Mouse (Mus musculus): ENCODE data around the gene Arhgef28. TPM values are rescaled to one million over a fixed set of nuclear protein-coding genes. Genes with fewer than 3 reads are reported as not detected.

The Arhgef28 gene
- polyA plus RNA-seq, 1 experiment from 2014 or later, result 8.6 TPM

DNA sequence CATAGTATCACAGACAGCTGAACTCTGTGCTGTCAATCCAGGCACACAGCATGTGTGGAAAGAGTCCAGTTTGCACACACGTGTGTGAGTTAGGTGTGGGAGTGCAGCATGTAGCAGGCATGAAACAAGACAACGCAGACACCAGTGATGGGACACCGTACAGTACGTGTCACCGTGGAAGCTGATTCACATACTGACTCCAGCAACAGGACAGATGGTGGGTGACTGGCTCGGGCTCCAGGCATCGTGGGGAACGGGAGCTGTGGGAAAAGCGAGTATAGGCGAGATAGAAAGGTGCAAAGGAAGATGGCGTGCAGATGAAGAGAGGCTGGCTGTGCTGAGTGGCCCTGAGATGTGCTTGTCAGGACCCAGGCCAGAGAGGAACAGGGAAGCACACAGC, 23.9 kb downstream of the Arhgef28 start:
- ATAC-seq (replicated peaks; ENCODE audit: insufficient number of reproducible peaks, low FRiP score, low TSS enrichment, low read depth) (no peak), DNase-seq (ENCODE audit: low spot score) (no peak)
- H3K36me3 ChIP-seq (replicated peaks; ENCODE audit: control insufficient read depth, insufficient read depth, low read depth, low read length), result no peaks in the 10 kb centered on the region
- no peak overlapping the region for H3K4me3 ChIP-seq (ENCODE audit: low read depth, low read length)
- no peak overlapping the region for H3K27ac ChIP-seq (replicated peaks; ENCODE audit: low read depth, low read length)
- H3K27me3 ChIP-seq (ENCODE audit: control insufficient read depth, insufficient read depth, low read length), result no peaks in the 10 kb centered on the region
- WGBS, result 92% methylated on average over 11 of the region's 11 CpGs
- H3K4me1 ChIP-seq (ENCODE audit: control insufficient read depth, insufficient read depth, low read length), result no peaks in the 10 kb centered on the region
- no peaks in the 10 kb centered on the region for H3K9me3 ChIP-seq (replicated peaks; ENCODE audit: control insufficient read depth, low read length)
- no peak overlapping the region for H3K9ac ChIP-seq (replicated peaks; ENCODE audit: low read length)
- H3K4me2 ChIP-seq (ENCODE audit: low read depth, low read length), result no peak overlapping the region

DNA sequence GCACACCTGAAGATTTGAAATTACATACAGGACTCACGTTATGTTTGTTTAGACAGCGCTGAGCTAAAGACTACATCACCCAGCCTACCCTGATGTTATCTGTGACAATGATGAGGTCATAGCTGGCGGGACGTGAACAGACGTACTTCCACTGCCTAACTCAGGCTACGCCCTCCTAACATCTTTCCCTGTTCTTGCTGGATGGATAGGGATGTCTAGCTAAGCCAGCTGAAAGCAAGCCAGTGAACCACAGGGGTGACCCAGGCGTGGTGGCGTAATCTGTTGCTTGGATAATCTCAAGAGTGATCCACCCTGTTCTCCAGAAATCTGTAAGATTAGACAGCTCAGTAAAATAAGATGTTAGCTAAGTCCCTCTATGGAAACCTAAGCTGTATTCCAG, 25.6 kb downstream of the Arhgef28 start:
- Histone ChIP-seq H3K9ac (replicated peaks; ENCODE audit: low read length) (no peak overlapping the region), H3K4me2 (ENCODE audit: low read depth, low read length) (no peak overlapping the region), H3K36me3 (replicated peaks; ENCODE audit: control insufficient read depth, insufficient read depth, low read depth, low read length) (no peaks in the 10 kb centered on the region), H3K27me3 (ENCODE audit: control insufficient read depth, insufficient read depth, low read length) (no peaks in the 10 kb centered on the region), H3K27ac (replicated peaks; ENCODE audit: low read depth, low read length) (no peak overlapping the region), H3K4me1 (ENCODE audit: control insufficient read depth, insufficient read depth, low read length) (no peaks in the 10 kb centered on the region), H3K4me3 (ENCODE audit: low read depth, low read length) (no peak overlapping the region), H3K9me3 (replicated peaks; ENCODE audit: control insufficient read depth, low read length) (no peaks in the 10 kb centered on the region)
- no peak for ATAC-seq (replicated peaks; ENCODE audit: insufficient number of reproducible peaks, low FRiP score, low TSS enrichment, low read depth)
- no peak for DNase-seq (ENCODE audit: low spot score)
- 87% methylated on average over 8 of the region's 8 CpGs for WGBS

DNA sequence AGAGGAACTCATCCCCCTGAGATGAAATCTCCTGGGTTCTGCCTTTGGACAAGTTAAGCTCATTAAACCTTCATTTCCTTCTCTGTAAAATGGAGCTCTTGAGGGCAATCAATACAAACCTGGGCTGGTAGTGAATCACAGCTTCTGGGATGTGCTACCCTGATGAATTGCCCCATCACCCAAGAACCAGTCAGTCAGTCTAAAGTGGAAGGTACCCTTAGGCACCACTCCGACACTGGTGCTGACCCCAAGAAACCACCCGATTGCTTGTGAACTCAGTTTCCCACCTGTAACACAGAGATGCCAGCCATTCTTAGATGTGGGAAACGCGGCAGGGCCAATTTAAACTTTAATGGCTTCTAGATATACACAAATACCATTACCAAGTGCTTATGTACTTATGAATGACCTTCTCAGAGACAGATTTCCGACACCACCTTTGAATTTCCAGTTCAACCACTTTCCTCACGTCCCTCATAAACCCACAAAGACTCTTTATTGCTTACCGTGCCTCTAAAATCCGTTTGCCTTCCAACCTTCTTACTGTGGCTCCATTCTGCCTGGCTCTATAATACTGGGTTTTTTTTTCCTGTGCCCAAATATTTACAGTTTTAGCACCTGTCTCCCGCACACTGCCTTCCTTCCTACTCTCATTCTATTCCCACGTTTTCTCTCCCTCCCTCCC, 30.8 kb downstream of the Arhgef28 start:
- no peak overlapping the region for H3K4me3 ChIP-seq (ENCODE audit: low read depth, low read length)
- WGBS, result 73% methylated on average over 10 of the region's 10 CpGs
- H3K4me2 ChIP-seq (ENCODE audit: low read depth, low read length), result no peak overlapping the region
- H3K9ac ChIP-seq (replicated peaks; ENCODE audit: low read length), result no peak overlapping the region
- no peaks in the 10 kb centered on the region for H3K4me1 ChIP-seq (ENCODE audit: control insufficient read depth, insufficient read depth, low read length)
- no peaks in the 10 kb centered on the region for H3K27me3 ChIP-seq (ENCODE audit: control insufficient read depth, insufficient read depth, low read length)
- no peaks in the 10 kb centered on the region for H3K9me3 ChIP-seq (replicated peaks; ENCODE audit: control insufficient read depth, low read length)
- no peak for ATAC-seq (replicated peaks; ENCODE audit: insufficient number of reproducible peaks, low FRiP score, low TSS enrichment, low read depth)
- H3K27ac ChIP-seq (replicated peaks; ENCODE audit: low read depth, low read length), result no peak overlapping the region
- no peak for DNase-seq (ENCODE audit: low spot score)
- no peaks in the 10 kb centered on the region for H3K36me3 ChIP-seq (replicated peaks; ENCODE audit: control insufficient read depth, insufficient read depth, low read depth, low read length)

DNA sequence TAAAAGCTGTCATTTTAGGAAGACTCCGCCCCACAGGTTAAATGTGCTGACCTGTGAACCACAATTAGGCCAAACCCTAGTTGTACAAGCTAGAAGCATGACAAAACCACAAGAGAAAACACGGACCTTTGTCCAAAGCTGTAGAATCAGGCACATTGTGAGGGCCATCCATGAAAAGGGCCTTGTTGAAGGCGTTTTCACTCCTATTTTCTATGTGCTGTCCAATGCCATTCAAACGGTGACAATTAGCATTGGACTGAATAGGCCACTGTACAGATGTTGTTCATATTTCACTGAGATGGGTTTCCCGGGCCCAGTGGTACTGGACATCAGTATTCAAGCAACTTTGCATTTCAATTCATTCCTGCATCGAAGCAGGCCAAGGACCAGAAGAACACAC, 33.2 kb downstream of the Arhgef28 start:
- Histone ChIP-seq H3K4me1 (ENCODE audit: control insufficient read depth, insufficient read depth, low read length) (no peaks in the 10 kb centered on the region), H3K27me3 (ENCODE audit: control insufficient read depth, insufficient read depth, low read length) (no peaks in the 10 kb centered on the region), H3K9ac (replicated peaks; ENCODE audit: low read length) (no peak overlapping the region), H3K36me3 (replicated peaks; ENCODE audit: control insufficient read depth, insufficient read depth, low read depth, low read length) (no peaks in the 10 kb centered on the region), H3K27ac (replicated peaks; ENCODE audit: low read depth, low read length) (no peak overlapping the region), H3K4me2 (ENCODE audit: low read depth, low read length) (no peak overlapping the region), H3K4me3 (ENCODE audit: low read depth, low read length) (no peak overlapping the region), H3K9me3 (replicated peaks; ENCODE audit: control insufficient read depth, low read length) (no peaks in the 10 kb centered on the region)
- ATAC-seq (replicated peaks; ENCODE audit: insufficient number of reproducible peaks, low FRiP score, low TSS enrichment, low read depth) (no peak), DNase-seq (ENCODE audit: low spot score) (no peak)
- WGBS, result 83% methylated on average over 6 of the region's 6 CpGs

DNA sequence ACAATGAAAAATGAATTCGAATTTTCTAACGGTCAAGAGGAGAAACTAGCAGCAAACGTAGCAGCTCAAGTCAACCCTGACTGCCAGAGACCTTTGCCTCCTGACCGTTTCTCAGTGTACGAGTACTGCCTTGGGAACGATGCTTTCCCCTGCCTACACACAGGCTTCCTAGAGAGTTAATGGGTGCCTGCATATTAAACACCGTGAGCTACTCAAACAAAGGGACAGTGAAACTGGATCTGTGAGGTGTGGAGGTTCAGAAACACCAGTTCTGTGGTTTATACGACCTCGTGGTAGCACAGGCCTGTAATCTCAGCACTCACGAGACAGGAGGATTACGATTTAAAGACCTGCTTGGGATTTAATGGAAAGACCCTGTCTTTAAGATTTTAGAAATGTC, 33.9 kb downstream of the Arhgef28 start:
- 73% methylated on average over 11 of the region's 11 CpGs for WGBS
- no peak overlapping the region for H3K27ac ChIP-seq (replicated peaks; ENCODE audit: low read depth, low read length)

DNA sequence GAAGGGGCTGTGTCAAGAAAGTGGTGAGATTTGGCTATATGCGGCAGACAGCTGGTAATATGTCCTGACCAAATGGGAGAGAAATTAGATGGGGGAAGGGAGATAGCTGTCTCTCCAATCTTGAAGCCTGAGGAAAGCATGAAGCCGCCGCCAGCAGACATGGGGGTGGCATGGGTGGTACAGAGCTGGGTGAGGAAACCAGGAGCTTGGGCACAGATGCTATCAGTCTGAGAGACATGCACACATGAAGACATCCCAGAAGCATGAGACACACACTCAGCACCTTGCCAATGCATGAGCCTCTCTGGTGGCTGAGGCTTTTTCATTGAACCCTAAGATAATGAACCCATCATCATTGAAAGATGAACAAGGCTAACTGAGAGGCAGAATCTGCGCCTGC, 34.5 kb downstream of the Arhgef28 start:
- Histone ChIP-seq H3K9me3 (replicated peaks; ENCODE audit: control insufficient read depth, low read length) (no peaks in the 10 kb centered on the region), H3K4me3 (ENCODE audit: low read depth, low read length) (no peak overlapping the region), H3K27ac (replicated peaks; ENCODE audit: low read depth, low read length) (no peak overlapping the region), H3K9ac (replicated peaks; ENCODE audit: low read length) (no peak overlapping the region), H3K27me3 (ENCODE audit: control insufficient read depth, insufficient read depth, low read length) (no peaks in the 10 kb centered on the region), H3K4me1 (ENCODE audit: control insufficient read depth, insufficient read depth, low read length) (no peaks in the 10 kb centered on the region), H3K4me2 (ENCODE audit: low read depth, low read length) (no peak overlapping the region), H3K36me3 (replicated peaks; ENCODE audit: control insufficient read depth, insufficient read depth, low read depth, low read length) (no peaks in the 10 kb centered on the region)
- WGBS, result 88% methylated on average over 4 of the region's 4 CpGs
- ATAC-seq (replicated peaks; ENCODE audit: insufficient number of reproducible peaks, low FRiP score, low TSS enrichment, low read depth), result no peak
- no peak for DNase-seq (ENCODE audit: low spot score)

More for the DNA sequence above, 33.9 kb downstream of the Arhgef28 start:
- Histone ChIP-seq H3K4me1 (ENCODE audit: control insufficient read depth, insufficient read depth, low read length) (no peaks in the 10 kb centered on the region), H3K9me3 (replicated peaks; ENCODE audit: control insufficient read depth, low read length) (no peaks in the 10 kb centered on the region), H3K4me2 (ENCODE audit: low read depth, low read length) (no peak overlapping the region), H3K4me3 (ENCODE audit: low read depth, low read length) (no peak overlapping the region), H3K36me3 (replicated peaks; ENCODE audit: control insufficient read depth, insufficient read depth, low read depth, low read length) (no peaks in the 10 kb centered on the region), H3K9ac (replicated peaks; ENCODE audit: low read length) (no peak overlapping the region), H3K27me3 (ENCODE audit: control insufficient read depth, insufficient read depth, low read length) (no peaks in the 10 kb centered on the region)
- ATAC-seq (replicated peaks; ENCODE audit: insufficient number of reproducible peaks, low FRiP score, low TSS enrichment, low read depth) (no peak), DNase-seq (ENCODE audit: low spot score) (no peak)

DNA sequence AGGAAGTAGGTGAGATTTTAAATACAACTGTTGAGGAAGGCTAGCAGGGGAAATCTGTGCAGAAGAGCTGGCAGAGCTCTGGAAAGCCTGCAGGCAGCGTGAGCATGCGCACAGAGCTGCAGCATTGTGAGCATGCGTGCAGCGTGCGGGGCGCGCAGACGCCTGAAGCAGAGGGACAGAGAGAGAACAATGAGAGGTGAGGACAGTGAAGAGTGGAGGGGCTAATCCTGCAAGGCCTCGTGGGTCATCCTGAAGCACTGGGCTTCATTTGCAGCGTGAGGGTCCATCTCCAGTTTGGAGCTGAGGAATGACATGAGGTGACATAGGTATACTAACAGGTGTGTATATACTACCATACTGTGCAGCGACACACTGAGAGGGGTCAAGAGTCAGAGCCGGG, 35.0 kb downstream of the Arhgef28 start:
- H3K4me2 ChIP-seq (ENCODE audit: low read depth, low read length), result no peak overlapping the region
- no peaks in the 10 kb centered on the region for H3K36me3 ChIP-seq (replicated peaks; ENCODE audit: control insufficient read depth, insufficient read depth, low read depth, low read length)
- no peaks in the 10 kb centered on the region for H3K4me1 ChIP-seq (ENCODE audit: control insufficient read depth, insufficient read depth, low read length)
- no peak overlapping the region for H3K27ac ChIP-seq (replicated peaks; ENCODE audit: low read depth, low read length)
- WGBS, result 88% methylated on average over 12 of the region's 12 CpGs
- no peak overlapping the region for H3K9ac ChIP-seq (replicated peaks; ENCODE audit: low read length)
- DNase-seq (ENCODE audit: low spot score) (no peak), ATAC-seq (replicated peaks; ENCODE audit: insufficient number of reproducible peaks, low FRiP score, low TSS enrichment, low read depth) (no peak)
- no peak overlapping the region for H3K4me3 ChIP-seq (ENCODE audit: low read depth, low read length)
- no peaks in the 10 kb centered on the region for H3K27me3 ChIP-seq (ENCODE audit: control insufficient read depth, insufficient read depth, low read length)
- no peaks in the 10 kb centered on the region for H3K9me3 ChIP-seq (replicated peaks; ENCODE audit: control insufficient read depth, low read length)

DNA sequence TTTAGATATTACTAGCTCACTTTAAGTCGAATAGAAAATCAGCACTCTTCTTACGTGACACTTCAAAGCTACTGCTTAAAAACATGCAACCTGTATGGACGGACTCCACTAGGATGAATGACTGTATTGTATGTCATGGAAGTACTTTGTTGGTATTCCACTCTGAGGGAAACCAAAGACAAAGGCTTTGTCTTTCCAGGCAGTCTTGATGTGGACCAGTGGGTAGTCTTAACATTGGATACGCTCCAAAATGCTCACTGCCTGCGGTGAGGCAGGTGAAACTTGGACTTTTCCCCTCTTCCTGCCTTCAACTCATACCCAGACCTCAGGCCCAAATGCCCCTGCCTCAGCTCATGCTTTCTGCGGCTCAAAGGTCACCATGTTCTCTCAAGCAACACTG, 41.4 kb downstream of the Arhgef28 start:
- ATAC-seq (replicated peaks; ENCODE audit: insufficient number of reproducible peaks, low FRiP score, low TSS enrichment, low read depth), result no peak
- Histone ChIP-seq H3K4me3 (ENCODE audit: low read depth, low read length) (no peak overlapping the region), H3K9me3 (replicated peaks; ENCODE audit: control insufficient read depth, low read length) (no peaks in the 10 kb centered on the region), H3K36me3 (replicated peaks; ENCODE audit: control insufficient read depth, insufficient read depth, low read depth, low read length) (no peaks in the 10 kb centered on the region), H3K4me1 (ENCODE audit: control insufficient read depth, insufficient read depth, low read length) (no peaks in the 10 kb centered on the region), H3K9ac (replicated peaks; ENCODE audit: low read length) (no peak overlapping the region), H3K27me3 (ENCODE audit: control insufficient read depth, insufficient read depth, low read length) (no peaks in the 10 kb centered on the region), H3K27ac (replicated peaks; ENCODE audit: low read depth, low read length) (no peak overlapping the region), H3K4me2 (ENCODE audit: low read depth, low read length) (no peak overlapping the region)
- WGBS, result 76% methylated on average over 6 of the region's 6 CpGs
- DNase-seq (ENCODE audit: low spot score), result no peak

Measured in embryonic facial prominence, embryonic 11.5 days (tissue).